Mouse (Mus musculus) cortical plate, adult 2 months (tissue): ENCODE data around the gene Gcfc2.

Experiments
- CTCF ChIP-seq: fragments of 200-500 bp; IDR thresholded peaks from 2 replicates; pipeline ENCODE4 v1.5.1; 2011; ENCODE audit warnings: mild to moderate bottlenecking, control low read depth, low read length; ENCODE audit not compliant: insufficient read depth; ENCODE audit errors: extremely low read depth
- POLR2A ChIP-seq: fragments of 200-500 bp; IDR thresholded peaks from 2 replicates; pipeline ENCODE4 v1.6.1; 2011; ENCODE audit warnings: mild to moderate bottlenecking, low read length, control low read depth; ENCODE audit not compliant: insufficient read depth; ENCODE audit errors: extremely low read depth

DNA sequence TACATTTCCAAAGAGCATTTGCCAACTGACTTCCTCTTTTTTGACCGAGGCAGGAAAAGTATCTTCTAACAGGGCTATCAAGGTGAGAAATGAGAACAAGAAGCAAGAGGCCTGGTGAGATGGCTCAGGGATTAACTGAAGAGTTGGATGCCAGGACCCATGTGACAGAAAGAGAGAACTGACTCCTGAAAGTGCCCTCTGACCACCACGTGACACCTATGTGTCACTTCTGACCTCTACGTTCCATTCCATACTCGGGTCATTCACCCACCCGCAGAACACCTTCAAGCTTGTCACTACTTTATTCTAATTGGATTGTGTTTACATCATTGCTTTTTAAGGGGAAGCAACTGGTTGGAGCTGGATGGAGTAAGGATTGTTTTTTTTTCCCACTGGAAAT is 63.1 kb downstream of the Gcfc2 start:
- no peak for TF ChIP-seq CTCF
- TF ChIP-seq POLR2A, result no peak
